Mouse (Mus musculus) G1E-ER4 (cell line): ENCODE results near the gene Kcmf1. TPM values are rescaled to one million over a fixed set of nuclear protein-coding genes. Genes with fewer than 3 reads are reported as not detected.

Source experiments
- GATA1 ChIP-seq: IDR thresholded peaks from one replicate; pipeline ENCODE4 v1.8.0; 2012; ENCODE audit warnings: low read length, inconsistent platforms
- polyA plus RNA-seq: library from polyadenylated mRNA; stranded (reverse); fragments of >175 nt; gene quantifications from 2 replicates; pipeline ENCODE4 v1.2.3, GENCODE M21; 2012

Gene Kcmf1
- 25.8 and 80.3 TPM in 2 replicates for polyA plus RNA-seq

DNA sequence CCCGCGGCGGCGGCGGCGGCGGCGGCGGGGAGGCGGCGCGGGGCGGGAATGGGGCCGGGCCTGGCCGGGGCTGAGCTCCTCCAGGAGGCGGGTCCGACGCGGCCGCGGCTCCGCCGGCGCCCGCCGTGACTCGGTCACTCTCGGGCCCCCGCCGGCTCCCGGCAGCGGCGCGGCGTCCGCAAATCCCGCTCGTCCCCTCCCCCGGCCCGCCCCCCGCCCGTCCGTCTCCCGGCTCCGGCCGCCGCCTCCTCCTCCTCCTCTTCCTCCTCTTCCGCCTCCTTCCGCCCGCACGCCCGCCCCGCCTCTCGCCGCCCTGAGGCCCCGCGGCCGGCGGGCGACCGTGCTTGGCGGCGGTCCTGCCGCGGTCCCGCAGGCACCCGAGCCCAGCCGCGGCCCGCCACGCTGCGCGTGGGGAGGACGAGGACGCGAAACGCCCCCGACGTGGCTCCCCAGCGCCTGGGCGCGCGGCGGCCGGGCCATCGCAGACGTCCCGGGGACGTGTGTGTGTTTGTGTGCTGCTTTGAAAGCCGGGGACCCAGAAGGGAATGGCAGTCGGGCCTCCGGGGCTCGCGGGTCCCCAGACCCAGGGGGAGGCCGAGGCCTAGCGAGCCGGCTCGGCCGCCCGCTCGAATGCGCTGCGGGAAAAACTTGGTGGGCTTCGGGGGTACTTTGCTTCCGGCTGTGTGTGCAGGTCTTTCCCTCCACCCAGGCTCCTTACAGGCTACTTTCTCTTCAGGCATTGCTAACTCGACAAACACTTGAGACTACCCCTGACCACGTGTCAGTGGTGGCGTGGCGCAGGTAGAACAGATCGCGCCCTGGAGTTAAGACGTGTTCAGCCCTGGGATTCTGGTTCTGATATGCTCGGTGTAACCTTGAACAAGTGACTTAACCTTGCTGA lies at the start of gene Kcmf1:
Kcmf1 (minus strand) TSS at position 199 of the 901 bp plus-strand sequence.
- no peak for TF ChIP-seq GATA1

DNA sequence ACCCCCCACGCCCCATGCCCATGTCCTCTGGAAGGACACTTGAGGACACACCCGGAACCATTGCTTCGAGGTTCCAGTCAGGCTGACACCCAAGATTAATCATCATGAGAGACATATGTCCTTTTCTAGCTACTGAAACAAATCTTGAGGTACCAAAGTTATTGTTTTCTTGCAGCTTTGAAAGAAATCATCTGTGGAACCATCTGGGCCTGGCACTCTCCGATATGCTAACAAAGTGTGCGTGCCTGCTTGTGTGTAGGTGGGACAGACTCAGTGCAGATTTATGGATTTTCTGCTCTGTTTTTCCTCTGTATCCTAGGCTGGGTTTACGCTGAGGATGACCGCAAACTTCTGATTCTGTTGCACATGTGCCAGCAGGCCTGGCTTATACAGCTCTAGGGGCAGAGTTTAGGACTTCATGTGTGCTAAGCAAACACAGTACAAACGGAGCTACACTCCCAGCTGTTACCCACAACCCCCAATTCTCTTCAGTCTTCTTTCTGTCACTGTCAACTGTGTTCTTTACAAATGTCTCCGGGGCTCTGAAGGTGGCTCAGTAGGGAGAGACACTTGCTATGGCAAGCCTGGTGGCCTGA lies 49.5 kb upstream of the Kcmf1 start:
- no peak for TF ChIP-seq GATA1

DNA sequence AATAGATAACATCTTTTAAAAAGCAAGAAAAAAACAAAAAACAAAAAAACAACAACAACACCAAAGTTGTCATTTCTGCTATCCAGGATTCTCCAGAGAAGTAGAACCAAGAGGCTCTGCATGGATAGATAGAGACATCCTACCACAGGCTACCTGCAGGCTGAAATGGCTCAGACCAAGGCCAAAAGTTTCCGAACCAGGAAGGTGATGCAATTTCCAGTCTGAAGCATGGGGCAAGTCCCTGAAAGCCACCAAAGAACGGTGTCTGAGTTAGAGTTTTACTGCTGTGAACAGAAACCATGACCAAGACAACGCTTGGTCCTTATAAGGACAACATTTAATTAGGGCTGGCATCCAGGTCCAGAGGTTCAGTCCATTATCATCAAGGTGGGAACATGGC lies 48.6 kb upstream of the Kcmf1 start:
- TF ChIP-seq GATA1 = no peak

DNA sequence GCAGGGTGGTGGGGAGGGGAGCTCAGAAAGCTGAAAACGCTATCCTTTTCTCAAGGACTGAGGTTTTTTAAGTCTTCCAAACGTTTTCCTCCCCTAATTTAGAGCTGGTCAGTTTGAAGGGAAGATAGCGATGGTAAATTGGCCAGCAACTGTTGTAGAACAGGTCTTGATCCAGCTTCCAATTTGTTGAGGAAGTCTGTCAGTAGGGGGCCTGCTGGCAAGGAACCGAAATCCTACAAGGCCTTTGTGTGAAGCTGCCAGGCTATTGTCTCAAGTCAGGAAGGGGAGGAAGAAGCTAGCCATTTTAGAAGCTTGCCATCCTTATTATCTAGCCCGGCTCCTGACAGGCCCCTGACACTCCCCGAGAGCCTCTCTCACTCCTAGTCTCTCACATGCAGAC lies 48.2 kb upstream of the Kcmf1 start:
- no peak for TF ChIP-seq GATA1

DNA sequence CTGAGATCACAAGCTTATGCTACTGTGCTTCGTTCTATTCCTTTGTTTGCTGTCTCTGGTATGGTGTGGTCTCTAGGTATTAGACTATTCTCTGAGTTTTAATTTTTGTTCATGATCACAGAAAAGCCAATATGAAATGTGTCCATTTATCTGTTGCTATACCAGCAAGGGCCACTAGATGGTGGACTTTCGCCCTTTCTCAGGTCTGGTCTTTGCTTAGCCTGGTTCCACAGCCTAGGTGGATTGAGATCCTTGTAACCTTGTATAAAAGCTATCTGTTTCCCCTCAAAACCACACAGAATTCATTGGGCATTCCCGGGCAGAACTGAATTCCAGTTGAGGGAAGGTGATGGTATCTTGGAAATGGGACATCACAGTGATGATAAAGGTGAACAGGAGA lies 40.7 kb upstream of the Kcmf1 start:
- no peak for TF ChIP-seq GATA1

DNA sequence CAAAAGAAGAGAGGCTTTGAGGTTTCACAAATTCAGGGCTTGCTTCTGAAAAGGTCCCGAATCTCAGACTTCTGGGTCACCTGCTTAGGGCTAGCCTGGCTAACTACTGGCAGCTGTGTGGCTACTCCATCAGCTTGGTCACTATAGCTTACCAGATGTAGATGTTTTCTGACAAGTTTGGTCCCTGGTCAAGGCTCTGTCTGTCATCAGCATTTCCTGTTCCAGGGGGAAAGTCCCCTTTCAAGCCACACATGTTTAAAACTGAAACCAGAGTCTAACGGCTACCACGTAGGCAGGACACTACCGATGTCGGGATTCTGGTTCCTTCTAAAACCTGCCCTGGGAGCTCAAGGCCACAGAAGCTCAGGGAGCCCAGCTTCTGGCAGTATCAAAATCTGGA lies 38.1 kb upstream of the Kcmf1 start:
- no peak for TF ChIP-seq GATA1

DNA sequence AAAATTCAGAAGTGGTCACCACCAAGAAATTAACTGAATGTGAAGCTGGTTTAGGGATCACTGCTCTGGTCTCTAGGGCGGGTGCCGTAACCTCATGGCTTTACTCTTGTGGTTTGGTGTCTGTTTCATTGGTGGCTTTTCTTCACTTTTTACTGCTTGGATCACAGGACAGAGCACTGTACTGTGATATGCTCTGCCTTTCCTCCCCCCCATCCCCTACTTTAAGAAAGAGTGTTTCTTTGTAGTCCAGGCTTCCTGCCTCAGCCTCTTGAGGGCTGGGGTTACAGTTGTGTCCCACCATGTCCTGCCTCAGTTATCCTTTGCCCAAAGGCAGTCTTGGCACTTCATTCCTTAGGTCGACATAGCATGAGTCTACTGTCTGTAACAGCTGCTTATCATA lies 37.7 kb upstream of the Kcmf1 start:
- no peak for TF ChIP-seq GATA1

DNA sequence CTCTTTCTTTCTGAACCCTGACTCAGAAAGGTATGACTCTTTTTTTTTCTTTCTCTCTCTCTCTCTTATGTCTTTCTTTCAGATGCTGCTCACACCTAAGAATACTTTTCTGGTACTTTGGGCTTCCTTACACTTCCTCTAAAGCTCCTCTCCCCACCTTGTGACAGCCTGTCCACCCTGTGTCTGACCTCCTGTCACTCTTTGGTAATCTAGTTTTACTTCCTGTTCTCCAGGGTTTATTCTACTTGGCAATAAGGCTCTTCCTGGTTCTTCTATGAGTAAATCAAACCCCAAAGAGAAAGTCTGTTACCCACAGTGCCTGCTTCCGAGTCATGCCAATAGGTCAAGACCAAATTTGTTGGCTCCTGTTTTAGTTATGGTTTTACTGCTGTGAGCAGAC lies 33.2 kb upstream of the Kcmf1 start:
- TF ChIP-seq GATA1 = no peak

DNA sequence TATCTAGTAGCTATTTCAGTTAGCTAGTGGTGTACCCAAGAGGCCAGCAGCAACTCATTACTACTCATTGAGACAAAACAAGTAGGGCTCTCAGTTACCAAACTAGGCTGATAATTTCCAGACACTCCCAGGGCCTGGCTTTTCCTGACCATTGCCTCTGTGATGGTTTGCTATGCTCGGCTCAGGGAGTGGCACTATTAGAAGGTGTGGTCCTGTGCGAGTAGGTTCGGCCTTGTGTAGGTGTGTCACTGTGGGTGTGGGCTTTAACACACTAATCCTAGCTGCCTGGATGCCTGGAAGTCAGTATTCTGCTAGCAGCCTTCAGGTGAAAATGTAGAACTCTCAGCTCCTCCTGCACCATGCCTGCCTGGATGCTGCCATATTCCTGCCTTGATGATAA lies 31.8 kb upstream of the Kcmf1 start:
- TF ChIP-seq GATA1 = no peak

DNA sequence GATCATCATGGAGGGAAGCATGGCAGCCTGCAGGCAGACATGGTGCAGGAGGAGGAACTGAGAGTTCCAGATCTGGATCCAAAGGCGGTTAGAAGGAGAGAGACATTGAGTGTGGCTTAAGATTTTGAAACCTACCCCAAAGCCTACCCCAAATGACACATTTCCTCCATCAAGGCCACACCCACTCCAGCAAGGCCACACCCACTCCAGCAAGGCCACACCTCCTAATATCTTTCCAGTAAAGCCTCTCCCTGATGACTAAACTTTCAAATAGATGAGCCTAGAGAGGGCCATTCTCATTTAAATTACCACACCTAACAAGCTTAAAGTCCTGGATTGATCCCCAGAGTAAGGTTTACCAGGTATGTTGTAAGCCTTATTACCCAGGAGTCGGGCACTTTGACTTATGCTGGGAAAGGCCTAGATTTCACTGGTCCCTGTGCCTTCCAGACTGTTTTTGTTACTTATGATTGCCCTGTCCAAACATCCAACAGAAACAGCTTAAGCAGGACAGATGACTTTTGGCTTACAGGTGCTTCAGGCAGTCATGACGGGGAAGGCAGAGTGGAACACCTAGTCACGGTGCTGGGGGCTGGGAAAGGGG lies 30.1 kb upstream of the Kcmf1 start:
- no peak for TF ChIP-seq GATA1

DNA sequence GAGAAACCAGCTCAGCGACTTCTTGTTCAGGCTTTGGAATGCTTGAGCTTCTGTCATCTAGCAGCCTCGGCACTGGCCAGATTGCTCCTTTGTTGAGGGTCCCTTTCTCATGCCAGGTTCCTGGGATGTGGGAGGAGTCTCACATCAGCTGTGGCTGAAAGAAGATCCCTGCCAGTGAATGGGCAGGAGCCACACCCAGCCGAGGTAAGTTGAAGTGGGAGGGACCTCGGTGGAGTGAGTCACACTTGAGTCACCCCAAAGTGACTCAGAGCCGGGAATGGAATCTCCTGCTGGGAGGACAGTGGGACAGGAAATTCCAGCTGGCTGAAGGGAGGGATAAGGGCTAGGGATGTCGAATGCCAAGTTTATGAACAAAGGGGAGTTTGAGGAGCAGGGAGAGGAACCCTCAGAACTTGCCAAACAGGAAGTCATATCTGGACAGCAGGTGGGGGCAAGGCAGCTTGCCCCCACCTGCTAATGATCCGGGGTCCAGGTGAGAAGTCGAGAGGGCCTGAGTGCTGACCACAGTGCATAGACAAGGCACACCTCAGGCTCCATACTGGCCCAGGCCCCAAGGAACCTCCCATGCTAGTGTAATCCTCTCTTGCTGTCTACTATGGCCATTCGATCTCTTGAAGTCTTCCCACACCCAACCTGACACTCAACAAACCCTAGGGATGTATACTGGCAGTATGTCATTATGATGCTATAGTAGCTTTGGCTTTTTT lies 27.1 kb upstream of the Kcmf1 start:
- no peak for TF ChIP-seq GATA1

DNA sequence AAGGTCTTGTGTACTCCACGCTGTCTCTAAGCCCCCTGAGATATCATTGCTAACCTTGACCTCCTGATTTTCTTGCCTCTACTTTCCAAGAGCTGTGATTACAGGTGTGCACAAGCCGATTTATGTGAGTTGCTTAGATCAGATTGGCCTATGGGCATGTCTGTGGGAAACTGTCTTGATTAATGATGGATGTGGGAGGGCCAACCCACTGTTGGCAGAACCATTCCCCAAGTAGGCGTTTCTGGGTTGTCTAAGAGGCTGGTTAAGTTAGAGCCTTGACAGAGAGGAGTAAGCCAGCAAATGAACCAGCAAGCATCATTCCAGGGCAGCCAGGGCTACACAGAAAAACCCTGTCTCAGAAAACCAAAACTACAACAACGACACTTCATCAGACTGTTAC lies 26.3 kb upstream of the Kcmf1 start:
- TF ChIP-seq GATA1 = no peak

DNA sequence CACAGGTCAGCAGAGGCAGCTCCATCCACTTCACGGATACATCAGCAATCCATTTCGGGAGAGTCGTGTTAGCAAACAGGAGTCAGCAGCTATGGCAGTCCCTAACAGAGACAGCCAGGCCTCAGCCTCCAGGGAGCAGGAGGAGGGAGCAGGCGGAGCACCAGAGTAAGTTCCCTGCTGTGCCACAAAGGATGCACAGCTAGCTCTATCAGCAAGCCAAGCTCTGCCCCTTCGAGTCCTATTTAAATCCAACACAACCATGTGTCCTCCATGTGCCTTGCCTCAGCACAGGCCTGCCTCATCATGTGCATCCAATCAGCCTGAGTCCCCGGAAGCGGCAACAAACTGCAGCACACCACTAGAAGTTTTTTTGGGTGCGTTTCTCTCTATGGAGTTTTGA lies 23.6 kb upstream of the Kcmf1 start:
- no peak for TF ChIP-seq GATA1

DNA sequence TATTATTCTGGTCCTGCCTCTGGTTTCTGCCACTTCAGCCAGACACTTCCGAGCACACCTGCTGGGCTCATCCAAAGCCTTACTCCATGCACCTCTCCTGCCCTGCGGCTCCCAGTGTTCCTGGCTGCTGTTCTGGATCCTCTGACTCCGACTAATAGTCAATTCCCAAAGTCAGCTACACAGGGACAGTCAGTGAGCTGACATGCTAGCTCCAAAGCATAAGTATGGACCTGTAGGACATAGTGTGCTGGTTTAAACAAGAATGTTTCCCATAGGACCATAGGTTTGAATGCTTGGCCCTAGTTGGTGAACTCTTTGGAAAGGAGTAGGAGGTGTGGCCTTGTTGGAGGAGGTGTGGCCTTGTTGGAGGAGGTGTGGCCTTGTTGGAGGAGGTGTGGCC lies 21.3 kb upstream of the Kcmf1 start:
- TF ChIP-seq GATA1 = no peak

DNA sequence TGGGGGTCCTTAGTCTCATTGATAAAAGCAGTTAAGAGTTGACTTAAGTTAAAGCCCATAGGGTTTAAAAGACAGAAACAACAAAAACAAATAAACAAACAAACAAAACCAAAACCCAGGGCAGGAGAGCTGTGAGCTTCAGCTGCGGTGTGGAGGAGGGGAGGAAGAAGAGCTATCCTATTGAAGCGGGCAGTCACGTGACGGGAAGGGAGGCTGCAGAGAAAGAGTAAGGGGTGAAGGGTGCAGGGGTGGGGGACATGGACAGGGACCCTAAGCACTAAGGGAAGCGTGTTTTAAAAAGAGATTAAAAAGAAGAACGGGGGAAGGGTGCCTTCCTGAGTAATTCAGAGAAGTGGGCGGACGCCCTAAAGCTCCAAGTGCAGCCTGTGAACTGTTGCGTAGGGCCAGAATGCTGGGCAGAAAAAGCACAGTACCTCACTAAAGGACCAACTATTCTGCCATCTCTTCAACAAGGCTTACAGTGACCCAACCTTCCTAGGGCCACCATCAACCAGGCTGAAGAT lies 18.8 kb upstream of the Kcmf1 start:
- no peak for TF ChIP-seq GATA1

DNA sequence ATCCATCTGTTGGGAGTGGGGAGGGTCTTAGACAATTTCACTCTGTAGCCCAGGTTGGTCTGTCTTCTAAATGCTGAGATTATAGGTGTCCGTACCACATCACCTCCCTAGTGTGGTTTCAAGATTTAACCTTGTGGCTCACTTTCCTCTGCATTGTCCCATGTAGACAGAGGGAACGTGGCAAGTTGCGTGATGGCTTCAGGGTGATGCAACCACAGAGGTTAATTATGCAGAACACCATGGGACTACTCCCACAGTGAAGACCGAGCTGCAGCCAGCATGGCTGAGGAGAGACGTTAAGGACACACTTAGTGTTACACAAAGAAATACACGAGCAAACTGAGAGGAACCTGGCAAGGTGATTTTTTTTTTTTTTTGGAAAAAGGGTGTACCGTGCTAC lies 16.6 kb upstream of the Kcmf1 start:
- no peak for TF ChIP-seq GATA1
